Mouse (Mus musculus) liver, postnatal 0 days (tissue): ENCODE data around the gene Nprl3. TPM values are rescaled to one million over a fixed set of nuclear protein-coding genes. Genes with fewer than 3 reads are reported as not detected.
A peak's percentile ranks its signal among the peaks of the same experiment; 100 is the strongest.

ENCODE experiments used
- ATAC-seq: fragments of 200-750 bp; cut with Nextera tagmentation; 2 replicates; pipeline ENCODE4 v1.8.0; 2017; ENCODE audit warnings: mild to moderate bottlenecking, moderate library complexity
- DNase-seq: peaks from one replicate; pipeline ENCODE4 v3.0.0-alpha.2; 2016
- H3K27ac ChIP-seq: fragments of 300-500 bp; sonication (generic); 2 replicates; pipeline ENCODE4 v1.5.1; 2014; ENCODE audit warnings: antibody characterized with exemption, moderate library complexity, mild to moderate bottlenecking, low read depth
- H3K27me3 ChIP-seq: fragments of 300-500 bp; sonication (generic); 2 replicates; pipeline ENCODE4 v1.6.1; 2014; ENCODE audit warnings: low read length, control low read depth, mixed read lengths; ENCODE audit not compliant: insufficient read depth
- H3K36me3 ChIP-seq: fragments of 300-500 bp; sonication (generic); replicated peaks from 2 replicates; pipeline ENCODE4 v1.6.1; 2014; ENCODE audit warnings: mild to moderate bottlenecking, control low read depth, low read length, moderate library complexity, mixed read lengths; ENCODE audit not compliant: insufficient read depth
- H3K4me1 ChIP-seq: fragments of 300-500 bp; sonication (generic); 2 replicates; pipeline ENCODE4 v1.6.1; 2014; ENCODE audit warnings: antibody characterized with exemption, mild to moderate bottlenecking, control low read depth; ENCODE audit not compliant: insufficient read depth
- H3K4me2 ChIP-seq: fragments of 300-500 bp; sonication (generic); 2 replicates; pipeline ENCODE4 v1.6.1; 2014; ENCODE audit warnings: low read depth, mild to moderate bottlenecking, low read length, moderate library complexity, mixed read lengths
- H3K4me3 ChIP-seq: fragments of 300-500 bp; sonication (generic); 2 replicates; pipeline ENCODE4 v1.5.1; 2014; ENCODE audit warnings: low read depth, low read length
- H3K9ac ChIP-seq: fragments of 300-500 bp; sonication (generic); replicated peaks from 2 replicates; pipeline ENCODE4 v1.6.1; 2014; ENCODE audit warnings: mild to moderate bottlenecking, moderate library complexity
- H3K9me3 ChIP-seq: fragments of 300-500 bp; sonication (generic); 2 replicates; pipeline ENCODE4 v1.6.1; 2016; ENCODE audit warnings: mild to moderate bottlenecking, control low read depth, low read length, mixed read lengths
- CTCF ChIP-seq: sonication (generic); IDR thresholded peaks from 2 replicates; pipeline ENCODE4 v1.5.1; 2016; ENCODE audit warnings: antibody characterized with exemption, low read depth
- EP300 ChIP-seq: IDR thresholded peaks from 2 replicates; pipeline ENCODE4 v1.6.1; 2016; ENCODE audit warnings: antibody characterized with exemption, low read depth, mild to moderate bottlenecking
- WGBS: fragments of 180-500 bp; shearing (Covaris S2); extraction: QIAGEN DNeasy Blood & Tissue Kit; methylation state at CpG from one replicate; pipeline ENCODE4 v1.1.7; 2014; ENCODE audit not compliant: insufficient replicate concordance; 5-methylcytosine and 5-hydroxymethylcytosine counted together
- polyA plus RNA-seq: library from polyadenylated mRNA; unstranded; fragments of >200 nt; fragmentation: Nextera tagmentation; extraction: Ambion mirVana; gene quantifications from 2 replicates; pipeline ENCODE4 v1.2.1, GENCODE M21; 2015

The Nprl3 gene
- polyA plus RNA-seq, 1 experiment from 2014 or later: 26.2 TPM

DNA sequence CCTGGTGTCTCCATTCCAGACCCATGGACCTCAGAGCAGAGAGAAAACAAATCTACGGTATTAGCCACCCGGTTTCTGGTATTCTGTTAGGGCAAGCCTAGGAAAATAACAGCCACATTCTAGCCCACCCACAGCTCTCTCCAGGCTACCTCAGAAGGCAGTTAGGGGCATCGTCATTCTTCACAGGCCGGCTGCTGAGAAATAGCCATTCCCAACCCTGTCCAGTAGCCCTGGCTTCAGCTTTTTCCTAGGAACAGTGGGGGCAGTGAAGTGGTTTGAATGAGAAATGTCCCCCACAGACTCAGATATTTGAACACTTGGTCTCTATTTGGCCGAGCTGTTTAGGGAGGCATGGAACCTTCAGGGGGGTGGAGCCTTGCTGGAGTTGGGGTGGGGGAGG, 78.1 kb downstream of the Nprl3 start:
- no peaks in the 10 kb centered on the region for H3K27me3 ChIP-seq
- no peaks in the 10 kb centered on the region for H3K4me1 ChIP-seq
- WGBS: 80% methylated on average over 5 of the region's 5 CpGs
- no peak for TF ChIP-seq CTCF
- H3K9ac ChIP-seq: no peak overlapping the region
- H3K4me2 ChIP-seq: no peak overlapping the region
- H3K4me3 ChIP-seq: no peak overlapping the region
- ATAC-seq (no peak), DNase-seq (peak; percentile 7)
- no peaks in the 10 kb centered on the region for H3K36me3 ChIP-seq
- no peak overlapping the region for H3K27ac ChIP-seq
- H3K9me3 ChIP-seq: no peaks in the 10 kb centered on the region

DNA sequence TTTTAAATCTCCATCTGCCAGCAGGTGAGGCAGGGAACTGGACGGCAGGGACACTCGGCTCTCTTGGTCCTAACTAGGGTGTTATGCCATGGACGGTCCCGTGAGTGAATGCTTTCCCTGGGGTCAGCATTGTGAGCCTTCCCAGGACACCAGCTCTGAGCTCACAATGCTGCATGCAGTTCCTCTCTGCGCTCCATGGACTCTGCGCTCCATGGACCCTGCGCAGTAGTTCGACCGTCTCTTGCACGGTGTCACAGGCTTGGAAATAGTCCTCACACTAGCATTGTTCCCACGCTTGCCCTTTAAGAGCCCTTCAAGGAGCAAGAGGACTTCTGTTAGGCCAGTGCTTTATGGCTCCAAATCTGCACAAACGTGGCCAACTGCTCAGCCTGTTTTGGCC, 78.6 kb downstream of the Nprl3 start:
- 83% methylated on average over 12 of the region's 12 CpGs for WGBS
- H3K27ac ChIP-seq: no peak overlapping the region
- H3K36me3 ChIP-seq: no peaks in the 10 kb centered on the region
- DNase-seq (no peak), ATAC-seq (no peak)
- H3K4me1 ChIP-seq: no peaks in the 10 kb centered on the region
- no peaks in the 10 kb centered on the region for H3K27me3 ChIP-seq
- no peaks in the 10 kb centered on the region for H3K9me3 ChIP-seq
- H3K4me2 ChIP-seq: no peak overlapping the region
- TF ChIP-seq CTCF (no peak), EP300 (no peak)
- no peak overlapping the region for H3K9ac ChIP-seq
- H3K4me3 ChIP-seq: no peak overlapping the region

DNA sequence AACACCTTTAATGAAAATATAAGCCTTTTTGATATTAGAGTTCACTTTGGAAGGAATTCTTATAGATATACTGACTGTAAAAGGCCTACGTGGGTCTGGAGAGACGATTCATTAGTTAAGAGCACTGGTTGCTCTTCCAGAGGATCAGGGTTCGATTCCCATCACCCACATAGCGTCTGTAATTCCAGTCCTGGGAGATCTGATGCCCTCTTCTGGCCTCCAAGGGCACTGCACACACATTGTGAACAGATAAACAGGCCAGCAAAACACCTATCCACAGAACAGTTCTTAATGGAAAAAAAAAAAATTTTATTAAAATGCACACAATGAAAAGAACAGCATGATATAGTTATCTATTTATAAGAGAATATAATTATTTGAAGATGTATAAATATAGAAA, 80.3 kb downstream of the Nprl3 start:
- Histone ChIP-seq H3K27ac (no peak overlapping the region), H3K9me3 (no peaks in the 10 kb centered on the region), H3K9ac (no peak overlapping the region), H3K36me3 (no peaks in the 10 kb centered on the region), H3K27me3 (no peaks in the 10 kb centered on the region), H3K4me1 (no peaks in the 10 kb centered on the region), H3K4me2 (no peak overlapping the region), H3K4me3 (no peak overlapping the region)
- TF ChIP-seq CTCF (peak; percentile 47), EP300 (no peak)
- ATAC-seq (no peak), DNase-seq (peak; percentile 10)
- WGBS: 80% methylated on average over 4 of the region's 4 CpGs

- Histone ChIP-seq H3K4me1 (no peaks in the 10 kb centered on the region), H3K9ac (no peak overlapping the region), H3K4me2 (no peak overlapping the region), H3K36me3 (no peaks in the 10 kb centered on the region), H3K27me3 (no peaks in the 10 kb centered on the region), H3K9me3 (no peaks in the 10 kb centered on the region), H3K27ac (no peak overlapping the region), H3K4me3 (no peak overlapping the region)
- DNase-seq: no peak
- ATAC-seq: no peak
- WGBS: 71% methylated on average over 3 of the region's 3 CpGs
- TF ChIP-seq CTCF: no peak
- TF ChIP-seq EP300: no peak
Observed at GRCm38 (mm10) chr11:32186031-32186430, 81.5 kb downstream of the Nprl3 start.

GRCm38 (mm10) chr11:32184469-32184868, 83.0 kb downstream of the Nprl3 start:
- Histone ChIP-seq H3K36me3 (no peaks in the 10 kb centered on the region), H3K4me3 (no peak overlapping the region), H3K4me1 (no peaks in the 10 kb centered on the region), H3K9me3 (no peaks in the 10 kb centered on the region), H3K4me2 (no peak overlapping the region), H3K27ac (no peak overlapping the region), H3K27me3 (no peaks in the 10 kb centered on the region), H3K9ac (no peak overlapping the region)
- TF ChIP-seq CTCF (no peak), EP300 (no peak)
- WGBS: 81% methylated on average over 8 of the region's 8 CpGs
- DNase-seq: no peak
- no peak for ATAC-seq

GRCm38 (mm10) chr11:32181973-32182868, 85.3 kb downstream of the Nprl3 start:
- Histone ChIP-seq H3K4me1 (no peaks in the 10 kb centered on the region), H3K4me2 (no peak overlapping the region), H3K27me3 (no peaks in the 10 kb centered on the region), H3K9ac (no peak overlapping the region), H3K36me3 (no peaks in the 10 kb centered on the region), H3K27ac (no peak overlapping the region), H3K9me3 (no peaks in the 10 kb centered on the region), H3K4me3 (no peak overlapping the region)
- DNase-seq (peak; percentile 81), ATAC-seq (no peak)
- TF ChIP-seq EP300 (no peak), CTCF (peak; percentile 94)
- WGBS: 43% methylated on average over 24 of the region's 25 CpGs
